8 mouse cellular contexts compared by ENCODE assay signal in genomic region chr9:114400949-114401684, GRCm38 (mm10). TPM values are rescaled to one million over a fixed set of nuclear protein-coding genes. Genes with fewer than 3 reads are reported as not detected.
DNase-seq lines count a peak whose midpoint lies in the region; ATAC-seq lines count a peak whose summit lies in the region.

Gene Glb1 (plus strand): TSS chr9:114401076.
Gene Tmppe (plus strand): TSS chr9:114401105.

- ATAC-seq in intestine, embryonic 16.5 days, result peak; percentile 96

- no peaks in the 10 kb centered on the region for H3K27me3 ChIP-seq in intestine, embryonic 16.5 days (replicated peaks; ENCODE audit: control insufficient read depth, insufficient read depth, low read length)

- H3K4me3 ChIP-seq in intestine, embryonic 16.5 days (ENCODE audit: low read length), result peak within 1 kb of the TSS; percentile 70

- peak within 1 kb of the TSS; percentile 94 for H3K27ac ChIP-seq in intestine, embryonic 16.5 days (ENCODE audit: low read length)

- intact Hi-C loops in left cerebral cortex, postnatal 25 days (cut with DNase I), result no loop called here

- under 1% methylated on average over 73 of the region's 73 CpGs for WGBS in intestine, embryonic 16.5 days

- H3K9me3 ChIP-seq in intestine, embryonic 16.5 days (ENCODE audit: control insufficient read depth, low read length), result 0 out of 2 replicates have a peak, but pooled peaks cover 6% of the 10 kb centered on the region

- H3K9ac ChIP-seq in intestine, embryonic 16.5 days (ENCODE audit: low read depth, low read length), result peak within 1 kb of the TSS; percentile 98

- peaks cover 24% of the 10 kb centered on the region for H3K36me3 ChIP-seq in intestine, embryonic 16.5 days (ENCODE audit: control insufficient read depth, insufficient read depth, low read length)

- peaks cover 5% of the 10 kb centered on the region for H3K4me1 ChIP-seq in intestine, embryonic 16.5 days (ENCODE audit: control insufficient read depth, insufficient read depth, low read length)

- peak; percentile 72 for DNase-seq in adrenal gland, adult 8-10 months
- DNase-seq in embryo, embryonic 9.5 days (ENCODE audit: extremely low spot score), result peak; percentile 95
- peak; percentile 70 to 85 for DNase-seq in gastrocnemius, postnatal 4 days (ENCODE audit: low spot score in 2 of 2)
- peak; percentile 79 to 83 for DNase-seq in left cerebral cortex, postnatal 25 days (ENCODE audit: low spot score in 2 of 2)
- peak; percentile 91 for DNase-seq in mesoderm, embryonic 11.5 days (ENCODE audit: low read depth, low spot score)
- peak; percentile 76 for DNase-seq in right cerebral cortex, postnatal 36 days (ENCODE audit: low spot score in 2 of 2)
- DNase-seq in urinary bladder, postnatal 4 days (ENCODE audit: low spot score in 2 of 2), result peak; percentile 80 to 86

- H3K4me2 ChIP-seq in intestine, embryonic 16.5 days (ENCODE audit: low read depth, low read length), result peak within 1 kb of the TSS; percentile 70

RNA-seq across cellular contexts. Expression of gene Glb1, which starts in this region (rescaled TPM):
- 10 to 100 TPM; 37.0 to 40.6 (median 38.1) TPM for total RNA-seq in adrenal gland, adult 8-10 months (2022)
- 10 to 100 TPM; 16.3 to 20.1 TPM for total RNA-seq in gastrocnemius, postnatal 4 days (2021)
- polyA plus RNA-seq in intestine, embryonic 16.5 days (2015; fragmentation: Nextera tagmentation; extraction: Ambion mirVana), result 295 and 399 TPM in 2 replicates
- total RNA-seq in left cerebral cortex, postnatal 25 days (2021), result 10 to 100 TPM; 22.2 to 24.4 TPM

RNA-seq across cellular contexts. Expression of gene Tmppe, which starts in this region (rescaled TPM):
- 10 to 100 TPM in 3 of 4 experiments, 1 to 10 TPM in 1; 9.2 to 11.6 (median 10.4) TPM for total RNA-seq in adrenal gland, adult 8-10 months (2022)
- total RNA-seq in gastrocnemius, postnatal 4 days (2021), result 1 to 10 TPM; 3.9 to 4.4 TPM
- 31.2 and 40.7 TPM in 2 replicates for polyA plus RNA-seq in intestine, embryonic 16.5 days (2015; fragmentation: Nextera tagmentation; extraction: Ambion mirVana)
- total RNA-seq in left cerebral cortex, postnatal 25 days (2021), result 10 to 100 TPM in 1 of 2 experiments, 1 to 10 TPM in 1; 9.7 to 10.8 TPM

Comparison
In these comparisons a context has a peak if more than half of its experiments do, and no peak if none do; other contexts are left out.
1. Peak in every context shown above with its lines: DNase-seq, ATAC-seq, H3K4me3 ChIP-seq and H3K27ac ChIP-seq.